Mouse (Mus musculus) cerebellum, adult 9-10 months (tissue): ENCODE results near the gene Skap1.

ENCODE experiments used
- DNase-seq: peaks from one replicate; pipeline ENCODE4 v3.0.0; 2022

Gene Skap1

GRCm38 (mm10) chr11:96463986-96464715 lies at the start of gene Skap1:
Skap1 (plus strand) TSS chr11:96464593.
- DNase-seq = no peak

- DNase-seq = no peak
Measured at GRCm38 (mm10) chr11:96421074-96421473, 43.3 kb upstream of the Skap1 start.

- DNase-seq = no peak
Measured at GRCm38 (mm10) chr11:96421517-96422265, 42.7 kb upstream of the Skap1 start.

DNA sequence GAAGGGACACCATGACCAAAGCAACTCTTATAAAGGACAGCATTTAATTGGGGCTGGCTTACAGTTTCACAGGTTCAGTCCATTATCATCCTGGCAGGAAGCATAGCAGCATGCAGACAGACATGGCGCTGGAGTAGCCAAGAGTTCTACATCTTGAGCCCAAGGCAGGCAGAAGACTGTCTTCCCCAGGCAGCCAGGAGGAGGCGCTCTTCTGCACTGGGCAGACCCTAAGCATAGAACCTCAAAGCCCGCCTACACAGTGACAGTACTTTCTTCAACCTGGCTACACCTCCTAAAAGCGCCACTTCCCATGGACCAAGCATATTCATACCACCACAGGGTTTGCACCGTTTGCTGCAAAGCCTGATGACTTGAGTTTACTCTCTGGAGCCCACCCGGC lies 39.2 kb upstream of the Skap1 start:
- no peak for DNase-seq

DNA sequence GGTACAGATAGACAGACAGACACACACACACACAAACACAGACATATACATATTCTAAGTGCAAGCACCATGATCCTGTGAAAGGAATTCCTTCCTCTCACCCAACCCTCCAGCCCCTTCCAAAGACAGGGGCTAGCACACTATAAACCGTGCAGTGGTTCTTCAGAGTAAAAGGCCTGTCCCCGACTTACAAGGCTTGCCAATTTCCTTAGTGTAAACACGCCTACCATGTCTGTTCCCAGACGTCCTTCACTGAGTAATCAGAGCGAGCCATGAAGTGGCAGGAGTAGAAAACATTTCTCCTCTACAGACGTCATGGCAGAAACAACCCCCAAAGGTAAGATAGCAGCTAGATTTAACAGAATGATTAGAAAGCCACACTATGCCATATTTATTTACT lies 38.2 kb upstream of the Skap1 start:
- no peak for DNase-seq

GRCm38 (mm10) chr11:96426805-96427204 lies 37.6 kb upstream of the Skap1 start:
- no peak for DNase-seq

- DNase-seq = no peak
Measured at GRCm38 (mm10) chr11:96429062-96429461, 35.3 kb upstream of the Skap1 start.

DNA sequence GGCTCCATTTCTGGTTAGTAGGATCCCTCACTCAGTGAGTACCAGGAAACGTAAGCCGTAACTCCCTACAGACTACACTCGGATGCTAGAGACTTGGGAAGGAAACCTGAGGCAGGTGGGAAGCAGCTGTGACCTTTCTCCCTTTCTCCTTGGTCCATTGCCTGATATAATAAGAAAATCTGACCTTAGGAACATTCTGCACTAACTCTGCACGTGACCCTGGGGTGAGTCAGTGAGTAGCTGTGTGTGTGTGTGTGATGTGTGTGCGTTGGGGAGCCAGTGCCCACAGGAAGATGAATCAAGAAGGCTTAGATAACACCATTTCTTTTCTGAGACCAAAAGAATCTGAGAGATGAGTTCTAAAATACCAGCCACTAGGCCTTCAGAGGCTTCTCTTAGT lies 34.5 kb upstream of the Skap1 start:
- no peak for DNase-seq

DNA sequence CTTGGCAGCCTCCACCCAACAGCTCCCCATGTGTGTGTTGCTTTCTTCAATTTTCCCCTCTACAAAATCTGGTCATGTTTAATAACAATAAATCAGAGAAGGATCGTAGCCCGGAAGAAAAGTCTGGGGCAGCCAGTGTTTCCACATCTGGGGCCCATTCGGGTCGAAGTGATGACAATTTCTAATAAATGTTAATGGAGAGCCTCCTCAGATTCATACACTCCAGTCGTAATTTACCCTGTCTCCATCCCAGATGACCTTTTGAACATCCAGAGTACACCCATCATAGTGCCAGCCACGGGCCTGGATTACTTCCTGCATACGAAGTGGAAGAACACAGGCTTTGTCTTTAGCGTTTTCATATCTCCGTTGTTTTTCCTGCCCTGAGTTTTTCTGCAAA lies 32.5 kb upstream of the Skap1 start:
- no peak for DNase-seq

DNA sequence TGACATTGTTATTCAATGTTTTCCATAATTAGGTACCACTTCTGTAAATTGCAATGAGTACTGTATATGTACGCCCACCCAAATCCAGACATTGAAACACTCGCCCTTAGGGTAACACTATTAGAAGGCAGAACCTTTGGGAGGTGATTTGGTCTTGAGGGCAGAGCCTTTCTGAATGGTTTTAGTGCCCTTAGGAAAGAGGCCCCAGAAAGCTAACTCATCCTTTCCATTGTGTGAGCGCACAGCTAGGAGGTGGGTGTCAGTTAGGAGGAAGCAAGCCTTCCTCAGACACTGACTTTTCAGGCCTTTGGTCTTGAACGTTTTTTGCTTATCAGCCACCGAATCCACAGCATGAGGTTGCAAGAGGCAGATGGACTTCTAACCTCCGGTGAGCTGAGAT lies 29.5 kb upstream of the Skap1 start:
- no peak for DNase-seq

DNA sequence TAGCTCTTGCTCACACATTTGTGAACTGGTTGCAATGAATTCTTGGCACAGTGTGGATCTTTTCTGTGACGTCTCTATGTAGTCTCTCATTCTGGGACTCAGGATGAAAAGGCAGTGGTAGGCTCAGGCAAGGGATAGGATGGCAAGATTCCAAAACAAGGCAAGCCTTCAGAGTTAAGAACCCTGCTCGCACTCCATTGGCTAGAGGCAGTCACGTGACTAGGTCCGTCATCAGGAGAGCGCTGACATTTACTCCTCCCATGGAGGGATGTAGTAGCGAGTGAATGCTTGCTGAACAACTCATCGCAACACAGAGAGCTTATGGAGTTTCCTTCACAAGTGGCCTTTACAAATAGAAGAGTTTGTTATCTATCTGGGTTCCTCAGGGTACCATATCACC lies 27.9 kb upstream of the Skap1 start:
- DNase-seq = no peak

- peak; percentile 21 for DNase-seq
Measured at GRCm38 (mm10) chr11:96438787-96439186, 25.6 kb upstream of the Skap1 start.

GRCm38 (mm10) chr11:96441546-96442185 lies 22.7 kb upstream of the Skap1 start:
- DNase-seq = no peak

DNA sequence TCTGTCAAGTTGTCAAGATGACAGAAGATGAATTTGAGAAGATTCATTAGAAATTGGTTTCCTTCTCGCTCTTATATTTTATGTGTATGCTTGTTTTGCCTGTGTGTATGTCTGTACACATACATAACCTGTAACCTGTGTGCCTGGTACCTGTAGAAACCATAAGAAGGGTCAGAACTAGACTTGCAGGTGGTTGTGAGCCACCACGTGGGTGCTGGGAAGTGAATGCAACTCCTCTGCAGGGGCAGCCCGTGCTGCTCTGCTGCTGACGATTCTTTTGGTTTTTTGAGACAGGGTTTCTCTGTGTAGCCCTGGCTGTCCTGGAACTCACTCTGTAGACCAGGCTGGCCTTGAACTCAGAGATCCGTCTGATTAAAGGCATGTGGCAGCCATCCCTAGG lies 21.9 kb upstream of the Skap1 start:
- DNase-seq = no peak

- DNase-seq = no peak
Measured at GRCm38 (mm10) chr11:96447931-96448330, 16.5 kb upstream of the Skap1 start.

- no peak for DNase-seq
Measured at GRCm38 (mm10) chr11:96455111-96455510, 9.3 kb upstream of the Skap1 start.

- no peak for DNase-seq
Measured at GRCm38 (mm10) chr11:96455699-96456326, 8.6 kb upstream of the Skap1 start.

GRCm38 (mm10) chr11:96456508-96457305 lies 7.7 kb upstream of the Skap1 start:
- DNase-seq = no peak

DNA sequence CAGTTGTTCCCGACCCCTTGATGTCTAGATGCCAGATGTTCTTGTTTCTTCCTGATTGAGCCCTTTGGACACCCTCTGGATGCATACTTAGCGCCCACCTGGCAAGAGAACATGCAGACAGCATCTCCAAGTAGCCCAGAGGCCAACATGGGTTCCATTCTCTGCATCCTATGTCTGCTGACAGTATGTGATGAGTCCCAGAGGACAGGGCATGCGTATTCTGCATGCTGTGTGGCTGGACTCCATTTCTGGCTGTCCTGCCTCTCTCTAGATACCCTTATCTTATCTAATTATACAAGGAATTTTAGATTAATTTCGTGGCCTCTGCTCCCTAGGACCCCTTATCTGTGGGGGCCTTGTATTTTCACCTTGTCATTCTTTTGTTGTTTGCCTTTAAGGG lies 2.6 kb upstream of the Skap1 start:
- DNase-seq = no peak

DNA sequence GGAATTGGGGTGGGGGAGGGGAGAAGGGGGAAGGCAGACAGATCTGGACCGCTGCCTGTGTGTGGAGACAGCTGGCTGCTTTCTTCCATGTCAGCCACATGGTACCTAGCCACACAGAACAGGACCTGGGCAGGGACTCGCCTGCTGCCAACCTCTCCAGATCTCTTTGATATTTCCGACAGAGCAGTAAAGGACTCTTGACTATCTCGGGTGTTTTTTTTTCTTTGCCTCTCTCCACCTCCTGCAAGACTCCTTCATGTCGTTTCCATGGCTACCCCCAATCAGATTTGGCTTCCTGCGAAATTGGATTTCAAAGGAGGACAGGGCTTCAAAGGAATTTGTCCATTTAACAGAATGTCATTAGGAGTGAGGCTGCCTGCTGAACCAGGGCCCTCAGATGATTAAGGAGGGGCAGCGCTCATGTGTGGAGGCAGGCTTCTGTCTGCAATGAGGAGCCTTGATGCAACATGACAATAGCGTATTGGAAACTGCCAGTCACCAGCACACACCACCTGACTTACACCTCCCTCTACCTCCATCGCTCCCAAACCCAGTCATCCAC lies 2.1 kb upstream of the Skap1 start:
- DNase-seq = no peak

GRCm38 (mm10) chr11:96464716-96465060 lies 295 bp downstream of the Skap1 start:
- DNase-seq = no peak

DNA sequence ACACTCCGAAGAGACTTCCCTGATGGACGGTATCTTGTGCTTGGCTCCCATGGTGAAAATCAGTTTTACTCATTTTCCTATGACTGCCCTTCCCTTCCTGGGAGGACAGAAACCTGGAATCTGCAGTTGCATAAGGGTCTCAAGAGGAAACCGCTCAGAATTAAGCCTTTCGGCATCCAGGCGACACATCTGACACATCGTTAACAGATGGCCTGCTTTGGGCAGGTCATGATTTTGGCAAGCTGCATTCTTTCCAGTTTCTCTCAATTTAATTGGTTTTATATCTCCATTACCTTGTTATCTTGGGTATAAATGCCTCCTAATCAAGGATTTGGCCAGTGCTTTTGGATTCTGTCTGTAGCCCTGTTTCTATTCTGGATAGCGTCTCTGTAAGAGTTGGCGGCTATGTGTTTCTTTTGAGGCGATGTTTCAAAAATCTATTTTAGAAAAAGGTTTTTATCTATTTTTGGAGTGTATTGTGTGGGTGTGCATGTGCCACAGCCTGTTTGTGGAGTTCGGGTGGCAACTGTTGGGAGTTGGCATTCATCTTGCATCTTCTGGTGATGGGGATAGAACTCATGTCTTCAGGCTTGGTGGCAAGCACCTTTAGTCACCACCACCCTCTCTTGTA lies 1.1 kb downstream of the Skap1 start:
- DNase-seq = no peak
